Mouse (Mus musculus): Measurements from ENCODE around the gene Gm21190.
"Not testable (repeated sequence)": the region's sequence is repeated elsewhere in the genome, so short reads cannot be mapped to it uniquely, and the experiment has no call there.

GRCm38 (mm10) chr5:15517150-15517549 lies 11.9 kb downstream of the Gm21190 start:
- TF ChIP-seq POLR2A (IDR thresholded peaks at IDR 0.05; ENCODE audit: insufficient read depth, low read length); CTCF (IDR thresholded peaks at IDR 0.05; ENCODE audit: low read depth, low read length); EP300 (IDR thresholded peaks at IDR 0.05; ENCODE audit: insufficient read depth, low read depth, low read length): not testable (repeated sequence)
